Mouse (Mus musculus) midbrain, embryonic 10.5 days (tissue): ENCODE data around the gene Metap2. TPM values are rescaled to one million over a fixed set of nuclear protein-coding genes. Genes with fewer than 3 reads are reported as not detected.
"Not testable (repeated sequence)": the region's sequence is repeated elsewhere in the genome, so short reads cannot be mapped to it uniquely, and the experiment has no call there.

Source experiments
- DNase-seq: peaks from one replicate; pipeline ENCODE4 v3.0.0-alpha.2; 2017; ENCODE audit warnings: low spot score
- H3K27ac ChIP-seq: fragments of 300-500 bp; sonication (generic); replicated peaks from 2 replicates; pipeline ENCODE4 v1.5.1; 2016; ENCODE audit warnings: mild to moderate bottlenecking
- H3K27me3 ChIP-seq: fragments of 300-500 bp; sonication (generic); 2 replicates; pipeline ENCODE4 v1.6.1; 2016; ENCODE audit warnings: low read depth, mild to moderate bottlenecking; ENCODE audit not compliant: poor library complexity, severe bottlenecking
- H3K36me3 ChIP-seq: fragments of 300-500 bp; sonication (generic); 2 replicates; pipeline ENCODE4 v1.6.1; 2016; ENCODE audit warnings: mild to moderate bottlenecking, moderate library complexity
- H3K4me1 ChIP-seq: fragments of 300-500 bp; sonication (generic); 2 replicates; pipeline ENCODE4 v1.6.1; 2016
- H3K4me3 ChIP-seq: fragments of 300-500 bp; sonication (generic); 2 replicates; pipeline ENCODE4 v1.5.1; 2016; ENCODE audit warnings: mild to moderate bottlenecking, moderate library complexity
- H3K9me3 ChIP-seq: fragments of 300-500 bp; sonication (generic); replicated peaks from 2 replicates; pipeline ENCODE4 v1.6.1; 2016; ENCODE audit warnings: mild to moderate bottlenecking
- WGBS: fragments of 180-500 bp; shearing (Covaris S2); methylation state at CpG from one replicate; pipeline ENCODE4 v1.1.7; 2016; 5-methylcytosine and 5-hydroxymethylcytosine counted together
- polyA plus RNA-seq: library from polyadenylated mRNA; unstranded; fragments of >200 nt; fragmentation: Nextera tagmentation; extraction: Ambion mirVana; gene quantifications from 2 replicates; pipeline ENCODE4 v1.2.1, GENCODE M21; 2016

The Metap2 gene
- polyA plus RNA-seq, 1 experiment from 2014 or later, result 231 TPM

GRCm38 (mm10) chr10:93830931-93831729, 65.8 kb downstream of the Metap2 start, which contains the start of gene Usp44:
Gene Usp44, plus strand, starts transcription at chr10:93831555.
- DNase-seq, result peak; percentile 45
- 6% methylated on average over 22 of the region's 22 CpGs for WGBS
- no peaks in the 10 kb centered on the region for H3K9me3 ChIP-seq
- H3K27ac ChIP-seq, result peak within 1 kb of the TSS; percentile 75
- peaks cover 44% of the 10 kb centered on the region for H3K4me1 ChIP-seq
- peak within 1 kb of the TSS; percentile 47 for H3K4me3 ChIP-seq
- no peaks in the 10 kb centered on the region for H3K36me3 ChIP-seq
- H3K27me3 ChIP-seq, result peaks cover 60% of the 10 kb centered on the region

- no peak for DNase-seq
- H3K4me3 ChIP-seq, result no peak overlapping the region
- no peaks in the 10 kb centered on the region for H3K36me3 ChIP-seq
- no peak overlapping the region for H3K27ac ChIP-seq
- peaks cover 56% of the 10 kb centered on the region for H3K27me3 ChIP-seq
- 33% methylated on average over 9 of the region's 9 CpGs for WGBS
- H3K4me1 ChIP-seq, result peaks cover 44% of the 10 kb centered on the region
- no peaks in the 10 kb centered on the region for H3K9me3 ChIP-seq
Observed at GRCm38 (mm10) chr10:93829898-93830831, 66.7 kb downstream of the Metap2 start.

- no peak overlapping the region for H3K27ac ChIP-seq
- no peaks in the 10 kb centered on the region for H3K36me3 ChIP-seq
- H3K4me1 ChIP-seq, result peaks cover 6% of the 10 kb centered on the region
- peaks cover 13% of the 10 kb centered on the region for H3K27me3 ChIP-seq
- DNase-seq, result peak; percentile 54
- H3K9me3 ChIP-seq, result no peaks in the 10 kb centered on the region
- WGBS, result 41% methylated on average over 7 of the region's 7 CpGs
- no peak overlapping the region for H3K4me3 ChIP-seq
Observed at GRCm38 (mm10) chr10:93818661-93819060, 78.2 kb downstream of the Metap2 start.

GRCm38 (mm10) chr10:93813755-93814154, 83.1 kb downstream of the Metap2 start:
- no peaks in the 10 kb centered on the region for H3K27me3 ChIP-seq
- DNase-seq, result peak; percentile 22
- H3K27ac ChIP-seq, result no peak overlapping the region
- WGBS, result 82% methylated on average over 10 of the region's 10 CpGs
- no peak overlapping the region for H3K4me3 ChIP-seq
- no peaks in the 10 kb centered on the region for H3K9me3 ChIP-seq
- H3K36me3 ChIP-seq, result no peaks in the 10 kb centered on the region
- 0 out of 2 replicates have a peak, but pooled peaks cover 4% of the 10 kb centered on the region for H3K4me1 ChIP-seq

- no peak overlapping the region for H3K4me3 ChIP-seq
- H3K27me3 ChIP-seq, result no peaks in the 10 kb centered on the region
- H3K36me3 ChIP-seq, result no peaks in the 10 kb centered on the region
- H3K27ac ChIP-seq, result no peak overlapping the region
- H3K9me3 ChIP-seq, result no peaks in the 10 kb centered on the region
- DNase-seq, result peak; percentile 79
- 27% methylated on average over 10 of the region's 10 CpGs for WGBS
- 0 out of 2 replicates have a peak, but pooled peaks cover 4% of the 10 kb centered on the region for H3K4me1 ChIP-seq
Observed at GRCm38 (mm10) chr10:93812774-93813415, 84.0 kb downstream of the Metap2 start.

GRCm38 (mm10) chr10:93812098-93812497, 84.8 kb downstream of the Metap2 start:
- H3K4me1 ChIP-seq, result 0 out of 2 replicates have a peak, but pooled peaks cover 4% of the 10 kb centered on the region
- 82% methylated on average over 7 of the region's 7 CpGs for WGBS
- no peak overlapping the region for H3K27ac ChIP-seq
- no peak for DNase-seq
- no peaks in the 10 kb centered on the region for H3K9me3 ChIP-seq
- H3K27me3 ChIP-seq, result no peaks in the 10 kb centered on the region
- H3K36me3 ChIP-seq, result no peaks in the 10 kb centered on the region
- H3K4me3 ChIP-seq, result no peak overlapping the region

- DNase-seq, result no peak
- Histone ChIP-seq H3K36me3 (no peaks in the 10 kb centered on the region), H3K9me3 (no peaks in the 10 kb centered on the region), H3K27me3 (no peaks in the 10 kb centered on the region), H3K4me1 (0 out of 2 replicates have a peak, but pooled peaks cover 4% of the 10 kb centered on the region), H3K4me3 (no peak overlapping the region), H3K27ac (no peak overlapping the region)
- 70% methylated on average over 7 of the region's 7 CpGs for WGBS
Observed at GRCm38 (mm10) chr10:93810590-93811185, 86.2 kb downstream of the Metap2 start.

- 95% methylated on average over 8 of the region's 8 CpGs for WGBS
- H3K27ac ChIP-seq, H3K9me3 ChIP-seq, DNase-seq, H3K4me3 ChIP-seq, H3K4me1 ChIP-seq, H3K36me3 ChIP-seq, H3K27me3 ChIP-seq: not testable (repeated sequence)
Observed at GRCm38 (mm10) chr10:93809438-93809837, 87.5 kb downstream of the Metap2 start.

Other genes with a start within 250 kb of the Metap2 start
- 21.1 and 25.7 TPM in 2 replicates for gene Usp44, start 65.5 kb downstream of the Metap2 start, polyA plus RNA-seq
- 29.6 and 36.0 TPM in 2 replicates for gene Vezt, start 138.7 kb upstream of the Metap2 start, polyA plus RNA-seq
- gene Fgd6, start 138.9 kb upstream of the Metap2 start, polyA plus RNA-seq, result 4.5 TPM in 2 replicates